Mouse (Mus musculus): ENCODE data around the gene 5730596B20Rik.
A peak's percentile ranks its signal among the peaks of the same experiment; 100 is the strongest.

Gene 5730596B20Rik

GRCm38 (mm10) chr6:52225612-52226568 lies 48.6 kb downstream of the 5730596B20Rik start:
- peak; percentile 23 for DNase-seq (ENCODE audit: low read depth)

- peak; percentile 12 for DNase-seq (ENCODE audit: low read depth)
These were observed 49.4 kb downstream of the 5730596B20Rik start for GRCm38 (mm10) chr6:52226569-52227257.

DNA sequence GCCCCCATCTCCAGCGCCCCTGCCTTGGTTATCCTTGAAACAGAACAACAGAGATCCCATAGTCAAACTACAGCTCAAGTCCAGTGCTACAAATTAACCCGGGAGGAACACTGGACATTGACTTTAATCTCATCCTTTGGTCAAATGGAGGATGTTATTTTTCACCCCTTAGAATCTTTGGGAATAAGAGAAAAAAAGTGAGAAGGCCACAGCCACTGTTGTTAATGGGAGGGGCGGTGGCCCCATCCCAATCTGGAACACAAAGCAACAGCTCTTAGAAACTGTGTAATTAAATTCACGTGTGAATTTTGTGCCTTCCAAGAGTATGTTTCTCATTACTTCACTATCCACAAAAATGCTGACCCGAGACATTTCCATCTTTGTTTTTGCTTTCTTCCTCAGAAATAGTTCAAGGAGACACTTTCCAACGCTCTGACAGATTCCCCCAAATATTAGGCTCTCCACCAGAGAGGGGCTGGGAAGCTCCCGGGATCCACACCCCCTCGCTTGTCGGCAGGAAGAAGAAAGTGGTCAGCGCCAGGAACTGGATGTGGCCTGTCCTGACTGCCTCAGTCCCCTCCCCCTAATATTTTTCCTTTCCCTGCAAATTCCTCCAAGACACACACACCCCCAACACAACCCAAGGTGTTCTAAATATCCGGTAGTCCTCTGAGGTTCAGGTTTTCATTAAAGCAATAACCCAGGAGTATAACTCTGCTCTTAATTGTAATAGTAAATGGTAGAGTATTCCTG lies 50.3 kb downstream of the 5730596B20Rik start:
- DNase-seq (ENCODE audit: low read depth): no peak

GRCm38 (mm10) chr6:52228475-52229465 lies 51.5 kb downstream of the 5730596B20Rik start:
- DNase-seq (ENCODE audit: low read depth): peak; percentile 40

GRCm38 (mm10) chr6:52229558-52230416 lies 52.5 kb downstream of the 5730596B20Rik start:
- DNase-seq (ENCODE audit: low read depth): no peak
